Mouse (Mus musculus): ENCODE data around the gene Slc22a21. TPM values are rescaled to one million over a fixed set of nuclear protein-coding genes. Genes with fewer than 3 reads are reported as not detected.
"Not testable (repeated sequence)": the region's sequence is repeated elsewhere in the genome, so short reads cannot be mapped to it uniquely, and the experiment has no call there.

Slc22a21 gene
- polyA plus RNA-seq, 1 experiment from 2014 or later = 6.0 TPM

DNA sequence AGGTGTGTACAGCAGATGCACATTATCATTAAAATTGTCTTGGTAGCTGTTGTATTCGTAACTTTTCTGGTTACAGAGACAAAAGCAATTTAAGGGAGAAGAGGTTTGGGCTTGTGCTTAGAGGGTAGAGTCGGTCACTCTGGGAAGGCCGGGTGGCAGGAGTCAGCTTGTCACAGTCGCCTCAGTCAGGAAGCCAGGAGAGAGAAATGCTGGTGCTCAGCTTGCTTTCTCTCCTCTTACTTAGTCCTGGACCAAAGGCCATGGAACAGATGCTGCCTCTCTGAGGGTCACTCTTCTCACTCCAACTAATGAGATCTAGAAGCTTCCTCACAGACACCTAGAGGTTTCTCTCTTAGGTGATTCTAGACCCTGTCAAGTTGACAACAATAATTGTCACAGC lies 1.3 kb upstream of the Slc22a21 start:
- no peaks in the 10 kb centered on the region for H3K4me1 ChIP-seq (replicated peaks; ENCODE audit: insufficient read depth, low read length)
- TF ChIP-seq CTCF (IDR thresholded peaks at IDR 0.05; ENCODE audit: low read depth) = no peak
- DNase-seq (ENCODE audit: low spot score) (no peak), ATAC-seq (replicated peaks; ENCODE audit: low FRiP score, low read depth) (no peak)
- no peak overlapping the region for H3K4me3 ChIP-seq (replicated peaks; ENCODE audit: low read depth, low read length)
- no peak overlapping the region for H3K4me2 ChIP-seq (ENCODE audit: low read length)
- H3K9me3 ChIP-seq (replicated peaks; ENCODE audit: low read length) = no peaks in the 10 kb centered on the region
- H3K27me3 ChIP-seq (ENCODE audit: insufficient read depth, low read length) = no peaks in the 10 kb centered on the region
- no peak overlapping the region for H3K9ac ChIP-seq (ENCODE audit: low read depth, low read length)
- WGBS = 85% methylated on average over 4 of the region's 4 CpGs
- H3K27ac ChIP-seq = no peak overlapping the region
- H3K36me3 ChIP-seq (ENCODE audit: insufficient read depth, low read length) = no peaks in the 10 kb centered on the region

DNA sequence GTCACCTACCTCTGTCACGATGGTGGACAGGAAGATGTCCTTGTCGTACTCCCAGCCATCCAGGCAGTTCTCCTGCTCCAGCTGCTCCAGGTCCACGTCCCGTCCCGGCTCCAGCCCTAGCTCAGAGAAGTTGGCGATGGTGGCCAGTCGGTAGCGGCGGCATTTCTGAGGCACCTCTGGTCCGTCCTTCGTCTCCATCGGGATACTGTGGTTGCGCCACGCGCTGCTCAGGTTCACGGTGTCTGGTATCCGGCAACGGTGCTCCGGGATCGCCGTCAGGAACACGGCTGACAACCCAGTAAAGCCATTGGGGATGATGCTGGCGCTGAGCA lies 710 bp downstream of the Slc22a21 start:
- not testable (repeated sequence) for H3K27me3 ChIP-seq (ENCODE audit: insufficient read depth, low read length); H3K27ac ChIP-seq; H3K4me1 ChIP-seq (replicated peaks; ENCODE audit: insufficient read depth, low read length); DNase-seq (ENCODE audit: low spot score); H3K9me3 ChIP-seq (replicated peaks; ENCODE audit: low read length); H3K36me3 ChIP-seq (ENCODE audit: insufficient read depth, low read length)
- Histone ChIP-seq H3K4me2 (ENCODE audit: low read length) (peak overlapping the region; percentile 93), H3K9ac (ENCODE audit: low read depth, low read length) (peak overlapping the region; percentile 74), H3K4me3 (replicated peaks; ENCODE audit: low read depth, low read length) (peak overlapping the region; percentile 60)
- WGBS = under 1% methylated on average over 23 of the region's 23 CpGs
- peak; percentile 15; the same call in 1 of the 2 replicates for ATAC-seq (replicated peaks; ENCODE audit: low FRiP score, low read depth)

DNA sequence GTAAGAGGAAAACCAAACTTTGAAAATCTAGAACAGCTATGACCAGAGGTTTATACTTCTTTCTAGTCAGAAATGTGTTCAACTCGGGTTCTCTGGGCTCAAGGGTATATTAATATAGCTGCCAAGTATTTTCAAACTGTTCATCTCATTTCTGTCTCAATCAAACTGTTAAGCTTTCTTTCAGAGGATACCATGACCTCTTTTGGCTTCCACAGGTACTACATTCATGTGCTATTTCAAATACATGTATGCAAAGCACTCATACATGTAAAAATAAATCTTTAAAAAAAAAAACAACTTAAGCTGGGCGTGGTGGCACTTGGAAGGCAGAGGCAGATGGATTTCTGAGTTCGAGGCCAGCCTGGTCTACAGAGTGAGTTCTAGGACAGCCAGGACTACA lies 2.5 kb downstream of the Slc22a21 start:
- Histone ChIP-seq H3K4me3 (replicated peaks; ENCODE audit: low read depth, low read length) (no peak overlapping the region), H3K27me3 (ENCODE audit: insufficient read depth, low read length) (no peaks in the 10 kb centered on the region), H3K4me1 (replicated peaks; ENCODE audit: insufficient read depth, low read length) (no peaks in the 10 kb centered on the region), H3K9me3 (replicated peaks; ENCODE audit: low read length) (no peaks in the 10 kb centered on the region), H3K27ac (no peak overlapping the region), H3K36me3 (ENCODE audit: insufficient read depth, low read length) (no peaks in the 10 kb centered on the region), H3K4me2 (ENCODE audit: low read length) (no peak overlapping the region), H3K9ac (ENCODE audit: low read depth, low read length) (no peak overlapping the region)
- ATAC-seq (replicated peaks; ENCODE audit: low FRiP score, low read depth) = no peak
- no peak for DNase-seq (ENCODE audit: low spot score)
- 78% methylated on average over 3 of the region's 3 CpGs for WGBS
- TF ChIP-seq CTCF (IDR thresholded peaks at IDR 0.05; ENCODE audit: low read depth) = peak; percentile 50

DNA sequence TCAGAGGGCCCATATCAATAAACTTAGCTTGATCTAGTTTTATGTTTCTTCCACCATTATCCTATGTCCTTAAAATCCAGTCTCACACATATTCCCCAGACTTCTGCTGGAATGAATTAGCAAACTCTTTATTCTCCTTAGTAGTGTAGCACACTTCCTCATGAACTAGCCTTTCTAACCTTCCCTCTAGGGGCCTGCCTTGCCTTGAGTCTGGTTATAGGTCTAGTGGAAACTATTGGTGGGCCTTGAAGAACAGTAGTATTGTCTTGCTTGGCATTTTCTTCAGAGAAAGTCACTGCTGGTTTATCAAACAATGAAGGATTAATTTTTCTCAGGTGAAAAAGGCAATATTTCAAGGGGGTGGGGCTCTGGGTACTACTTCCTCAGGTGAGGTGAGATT lies 4.6 kb downstream of the Slc22a21 start:
- H3K4me1 ChIP-seq (replicated peaks; ENCODE audit: insufficient read depth, low read length) = no peaks in the 10 kb centered on the region
- H3K4me2 ChIP-seq (ENCODE audit: low read length) = no peak overlapping the region
- H3K4me3 ChIP-seq (replicated peaks; ENCODE audit: low read depth, low read length) = no peak overlapping the region
- no peaks in the 10 kb centered on the region for H3K36me3 ChIP-seq (ENCODE audit: insufficient read depth, low read length)
- no peaks in the 10 kb centered on the region for H3K9me3 ChIP-seq (replicated peaks; ENCODE audit: low read length)
- no peak for ATAC-seq (replicated peaks; ENCODE audit: low FRiP score, low read depth)
- no peak overlapping the region for H3K9ac ChIP-seq (ENCODE audit: low read depth, low read length)
- H3K27ac ChIP-seq = no peak overlapping the region
- H3K27me3 ChIP-seq (ENCODE audit: insufficient read depth, low read length) = no peaks in the 10 kb centered on the region
- TF ChIP-seq CTCF (IDR thresholded peaks at IDR 0.05; ENCODE audit: low read depth) = no peak
- no peak for DNase-seq (ENCODE audit: low spot score)

DNA sequence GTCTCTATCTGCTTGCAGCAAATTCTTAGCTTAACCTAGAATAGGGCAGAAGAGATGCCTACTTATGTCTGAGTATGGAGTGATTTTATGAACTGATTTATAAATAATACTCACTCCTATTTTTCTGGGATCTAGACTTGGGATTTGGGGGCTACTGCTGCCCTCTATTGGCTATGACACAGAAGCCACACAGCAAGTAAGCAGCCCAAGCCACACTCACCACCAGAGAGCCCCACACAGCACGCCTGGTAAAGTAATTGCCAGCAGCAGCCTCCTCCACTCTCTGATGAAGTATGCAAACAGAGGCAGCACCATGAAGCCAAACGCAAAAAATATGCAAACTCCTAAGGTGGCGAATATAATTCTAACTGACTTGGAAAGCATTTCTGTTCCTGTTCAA lies 21.1 kb downstream of the Slc22a21 start:
- H3K4me1 ChIP-seq (replicated peaks; ENCODE audit: insufficient read depth, low read length) = no peaks in the 10 kb centered on the region
- no peak overlapping the region for H3K4me3 ChIP-seq (replicated peaks; ENCODE audit: low read depth, low read length)
- TF ChIP-seq CTCF (IDR thresholded peaks at IDR 0.05; ENCODE audit: low read depth) = peak; percentile 62
- DNase-seq (ENCODE audit: low spot score) (peak; percentile 38), ATAC-seq (replicated peaks; ENCODE audit: low FRiP score, low read depth) (no peak)
- WGBS = 40% methylated on average over 3 of the region's 3 CpGs
- H3K36me3 ChIP-seq (ENCODE audit: insufficient read depth, low read length) = no peaks in the 10 kb centered on the region
- no peaks in the 10 kb centered on the region for H3K27me3 ChIP-seq (ENCODE audit: insufficient read depth, low read length)
- H3K27ac ChIP-seq = no peak overlapping the region
- no peak overlapping the region for H3K9ac ChIP-seq (ENCODE audit: low read depth, low read length)
- no peaks in the 10 kb centered on the region for H3K9me3 ChIP-seq (replicated peaks; ENCODE audit: low read length)
- H3K4me2 ChIP-seq (ENCODE audit: low read length) = no peak overlapping the region

DNA sequence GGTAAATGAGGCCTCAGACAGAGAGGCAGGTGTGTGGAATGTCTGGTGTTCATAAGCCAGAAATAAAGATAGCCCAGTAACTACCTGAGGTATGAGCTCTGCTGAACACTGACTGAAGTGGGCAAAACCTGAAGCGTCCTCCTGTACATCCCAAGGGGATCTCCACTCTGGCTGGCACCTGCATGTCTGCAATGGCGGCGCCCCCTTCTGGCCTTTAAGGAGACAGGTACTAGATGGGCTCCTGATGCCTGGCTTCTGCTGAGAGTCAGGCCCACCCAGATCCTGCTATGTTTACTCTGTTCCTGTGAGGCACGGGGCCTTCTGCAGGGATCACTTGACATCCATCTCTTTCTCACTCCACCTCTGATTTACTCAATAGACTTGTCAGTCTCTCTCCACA lies 22.0 kb downstream of the Slc22a21 start:
- not testable (repeated sequence) for H3K4me2 ChIP-seq (ENCODE audit: low read length); H3K9me3 ChIP-seq (replicated peaks; ENCODE audit: low read length); H3K36me3 ChIP-seq (ENCODE audit: insufficient read depth, low read length); H3K4me1 ChIP-seq (replicated peaks; ENCODE audit: insufficient read depth, low read length); H3K4me3 ChIP-seq (replicated peaks; ENCODE audit: low read depth, low read length); H3K27me3 ChIP-seq (ENCODE audit: insufficient read depth, low read length); ATAC-seq (replicated peaks; ENCODE audit: low FRiP score, low read depth); H3K27ac ChIP-seq; H3K9ac ChIP-seq (ENCODE audit: low read depth, low read length)
- TF ChIP-seq CTCF (IDR thresholded peaks at IDR 0.05; ENCODE audit: low read depth) = peak; percentile 45; the same call in 1 of the 2 replicates
- peak; percentile 33 for DNase-seq (ENCODE audit: low spot score)
- WGBS = 41% methylated on average over 4 of the region's 4 CpGs

DNA sequence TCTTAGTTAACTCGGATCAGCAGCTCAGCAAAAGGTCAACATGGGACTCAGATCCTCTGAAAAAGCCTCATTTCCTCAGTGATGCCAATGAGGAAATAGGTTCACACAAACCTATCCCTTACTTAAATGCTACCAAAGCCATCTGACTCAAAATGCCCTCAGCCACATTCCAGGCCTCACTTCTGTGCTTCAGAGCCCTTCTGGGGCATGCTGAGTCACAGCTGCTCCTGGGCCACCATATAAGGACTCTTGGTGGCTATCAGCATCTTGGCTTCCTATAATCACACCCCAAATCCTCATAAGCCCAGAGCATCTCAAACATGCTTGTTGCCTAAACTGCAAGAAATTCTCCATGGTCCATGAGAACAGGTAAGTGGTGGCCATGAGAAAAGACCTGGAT lies 23.5 kb downstream of the Slc22a21 start:
- H3K9ac ChIP-seq (ENCODE audit: low read depth, low read length) = no peak overlapping the region
- H3K9me3 ChIP-seq (replicated peaks; ENCODE audit: low read length) = no peaks in the 10 kb centered on the region
- no peak overlapping the region for H3K4me2 ChIP-seq (ENCODE audit: low read length)
- no peak for TF ChIP-seq CTCF (IDR thresholded peaks at IDR 0.05; ENCODE audit: low read depth)
- no peak for DNase-seq (ENCODE audit: low spot score)
- WGBS = 76% methylated on average over 1 of the region's 1 CpGs
- no peaks in the 10 kb centered on the region for H3K4me1 ChIP-seq (replicated peaks; ENCODE audit: insufficient read depth, low read length)
- H3K4me3 ChIP-seq (replicated peaks; ENCODE audit: low read depth, low read length) = no peak overlapping the region
- no peaks in the 10 kb centered on the region for H3K36me3 ChIP-seq (ENCODE audit: insufficient read depth, low read length)
- no peak overlapping the region for H3K27ac ChIP-seq
- no peaks in the 10 kb centered on the region for H3K27me3 ChIP-seq (ENCODE audit: insufficient read depth, low read length)
- no peak for ATAC-seq (replicated peaks; ENCODE audit: low FRiP score, low read depth)

All from kidney, postnatal 0 days (tissue).